Mouse (Mus musculus) ES-Bruce4 (cell line): Measurements from ENCODE around the gene Scn4b. TPM values are rescaled to one million over a fixed set of nuclear protein-coding genes. Genes with fewer than 3 reads are reported as not detected.

Source experiments
- H3K27ac ChIP-seq: 2 replicates; pipeline ENCODE4 v1.5.1; 2012; ENCODE audit warnings: low read length, inconsistent platforms; ENCODE audit not compliant: insufficient read depth
- H3K27me3 ChIP-seq: 2 replicates; pipeline ENCODE4 v1.6.1; 2012; ENCODE audit warnings: mild to moderate bottlenecking, low read length, inconsistent platforms; ENCODE audit not compliant: control insufficient read depth, poor library complexity, insufficient read depth, severe bottlenecking
- H3K36me3 ChIP-seq: 2 replicates; pipeline ENCODE4 v1.6.1; 2012; ENCODE audit warnings: inconsistent platforms, mild to moderate bottlenecking, low read length, moderate library complexity; ENCODE audit not compliant: control insufficient read depth, poor library complexity, insufficient read depth, severe bottlenecking
- H3K4me1 ChIP-seq: one replicate; pipeline ENCODE4 v1.8.1; 2011; ENCODE audit warnings: low read length; ENCODE audit not compliant: control insufficient read depth, insufficient read depth
- H3K4me3 ChIP-seq: 2 replicates; pipeline ENCODE4 v1.5.1; 2011; ENCODE audit warnings: low read depth, mild to moderate bottlenecking, low read length
- H3K9ac ChIP-seq: 2 replicates; pipeline ENCODE4 v1.6.1; 2012; ENCODE audit warnings: low read depth, mild to moderate bottlenecking, inconsistent platforms; ENCODE audit not compliant: poor library complexity, severe bottlenecking
- H3K9me3 ChIP-seq: replicated peaks from 2 replicates; pipeline ENCODE4 v1.6.1; 2012; ENCODE audit warnings: mild to moderate bottlenecking, low read length, inconsistent platforms; ENCODE audit not compliant: control insufficient read depth, poor library complexity, insufficient read depth, severe bottlenecking
- CTCF ChIP-seq: IDR thresholded peaks from one replicate; pipeline ENCODE4 v1.8.1; 2011; ENCODE audit warnings: low read depth, low read length
- EP300 ChIP-seq: IDR thresholded peaks from 2 replicates; pipeline ENCODE4 v1.6.1; 2011; ENCODE audit warnings: low read depth, low read length; ENCODE audit not compliant: insufficient read depth
- POLR2A ChIP-seq: IDR thresholded peaks from one replicate; pipeline ENCODE4 v1.8.1; 2011; ENCODE audit warnings: low read length; ENCODE audit not compliant: insufficient read depth
- polyA plus RNA-seq: library from polyadenylated mRNA; stranded (reverse); fragments of >200 nt; gene quantifications from 2 replicates; pipeline ENCODE4 v1.2.4, GENCODE M21; 2011; ENCODE audit warnings: low read depth; ENCODE audit not compliant: missing spikeins, insufficient read depth, insufficient read length

Gene Scn4b
- polyA plus RNA-seq, 1 experiment = 0.40 TPM

DNA sequence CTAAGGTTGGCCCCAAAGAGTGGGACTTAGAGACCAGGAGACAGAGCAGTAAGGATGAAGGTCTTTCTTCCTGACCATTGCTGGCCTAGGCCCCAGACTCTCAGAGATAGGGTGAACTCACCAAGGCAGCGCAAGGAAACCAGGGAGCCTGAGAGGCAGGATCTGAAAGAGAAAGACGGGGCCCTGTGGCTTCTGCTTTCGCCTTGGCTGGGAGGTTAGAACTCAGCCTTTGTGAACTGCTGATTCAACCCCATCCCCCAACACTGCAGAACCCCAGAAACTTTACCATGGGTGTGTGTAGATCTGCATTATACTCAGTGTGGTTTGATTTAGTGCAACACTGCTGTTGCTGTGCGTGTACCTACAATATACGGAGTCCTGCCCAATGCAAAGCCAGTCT lies 41.1 kb downstream of the Scn4b start:
- no peak for TF ChIP-seq POLR2A
- no peak for TF ChIP-seq CTCF
- no peak for TF ChIP-seq EP300
- Histone ChIP-seq H3K27ac (no peak overlapping the region), H3K4me3 (no peak overlapping the region), H3K27me3 (no peaks in the 10 kb centered on the region), H3K4me1 (no peaks in the 10 kb centered on the region), H3K36me3 (no peaks in the 10 kb centered on the region), H3K9me3 (no peaks in the 10 kb centered on the region), H3K9ac (no peak overlapping the region)

DNA sequence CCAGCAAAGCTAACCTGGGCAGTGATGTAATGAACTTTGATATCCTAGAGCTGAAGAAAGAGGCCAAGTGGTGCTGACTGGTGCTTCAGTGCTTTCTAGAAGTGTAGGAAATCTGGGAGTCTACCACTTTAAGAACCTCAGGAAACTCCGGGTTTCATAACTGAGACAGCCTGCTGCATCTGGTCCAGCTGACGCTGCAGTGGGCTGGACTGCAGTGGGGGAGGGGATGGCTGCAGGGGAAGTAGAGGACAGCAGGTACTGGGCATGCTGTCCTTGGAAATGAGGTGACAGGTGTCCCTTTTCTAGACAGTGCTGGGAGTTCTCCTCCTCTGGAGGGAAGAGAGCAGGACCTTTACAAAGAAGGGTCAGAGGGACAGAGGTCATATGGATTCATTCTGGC lies 43.6 kb downstream of the Scn4b start, which contains the start of gene BC049352:
Gene BC049352, plus strand, starts transcription at position 238 of the 400 bp plus-strand sequence.
- no peak for TF ChIP-seq POLR2A
- no peak for TF ChIP-seq CTCF
- TF ChIP-seq EP300 = no peak
- Histone ChIP-seq H3K27me3 (no peaks in the 10 kb centered on the region), H3K36me3 (no peaks in the 10 kb centered on the region), H3K4me1 (no peaks in the 10 kb centered on the region), H3K9me3 (no peaks in the 10 kb centered on the region), H3K9ac (no peak within 1 kb of the TSS), H3K4me3 (no peak within 1 kb of the TSS), H3K27ac (no peak within 1 kb of the TSS)

- Histone ChIP-seq H3K36me3 (no peaks in the 10 kb centered on the region), H3K9ac (no peak overlapping the region), H3K27me3 (no peaks in the 10 kb centered on the region), H3K4me1 (peaks cover 1% of the 10 kb centered on the region), H3K4me3 (no peak overlapping the region), H3K9me3 (no peaks in the 10 kb centered on the region), H3K27ac (no peak overlapping the region)
- TF ChIP-seq POLR2A (no peak), CTCF (no peak)
Measured at GRCm38 (mm10) chr9:45182521-45182920, 44.3 kb downstream of the Scn4b start.

- H3K9ac ChIP-seq = no peak overlapping the region
- no peak for TF ChIP-seq EP300
- no peak for TF ChIP-seq POLR2A
- TF ChIP-seq CTCF = no peak
- H3K27ac ChIP-seq = no peak overlapping the region
- H3K9me3 ChIP-seq = no peaks in the 10 kb centered on the region
- no peaks in the 10 kb centered on the region for H3K27me3 ChIP-seq
- no peak overlapping the region for H3K4me3 ChIP-seq
- peaks cover 1% of the 10 kb centered on the region for H3K4me1 ChIP-seq
- H3K36me3 ChIP-seq = no peaks in the 10 kb centered on the region
Measured at GRCm38 (mm10) chr9:45183266-45183665, 45.1 kb downstream of the Scn4b start.

- Histone ChIP-seq H3K4me3 (no peak overlapping the region), H3K4me1 (peaks cover 1% of the 10 kb centered on the region), H3K36me3 (no peaks in the 10 kb centered on the region), H3K9ac (no peak overlapping the region), H3K27me3 (no peaks in the 10 kb centered on the region), H3K9me3 (no peaks in the 10 kb centered on the region), H3K27ac (no peak overlapping the region)
- TF ChIP-seq EP300 (no peak), CTCF (no peak)
Measured at GRCm38 (mm10) chr9:45185250-45185649, 47.1 kb downstream of the Scn4b start.

GRCm38 (mm10) chr9:45188570-45189563 lies 50.7 kb downstream of the Scn4b start:
- Histone ChIP-seq H3K4me3 (no peak overlapping the region), H3K27ac (no peak overlapping the region), H3K4me1 (peaks cover 1% of the 10 kb centered on the region), H3K36me3 (no peaks in the 10 kb centered on the region), H3K9ac (no peak overlapping the region), H3K27me3 (no peaks in the 10 kb centered on the region), H3K9me3 (no peaks in the 10 kb centered on the region; the same call in 1 of the 2 replicates)
- TF ChIP-seq CTCF (no peak), POLR2A (no peak)
